In the genomic region with DNA sequence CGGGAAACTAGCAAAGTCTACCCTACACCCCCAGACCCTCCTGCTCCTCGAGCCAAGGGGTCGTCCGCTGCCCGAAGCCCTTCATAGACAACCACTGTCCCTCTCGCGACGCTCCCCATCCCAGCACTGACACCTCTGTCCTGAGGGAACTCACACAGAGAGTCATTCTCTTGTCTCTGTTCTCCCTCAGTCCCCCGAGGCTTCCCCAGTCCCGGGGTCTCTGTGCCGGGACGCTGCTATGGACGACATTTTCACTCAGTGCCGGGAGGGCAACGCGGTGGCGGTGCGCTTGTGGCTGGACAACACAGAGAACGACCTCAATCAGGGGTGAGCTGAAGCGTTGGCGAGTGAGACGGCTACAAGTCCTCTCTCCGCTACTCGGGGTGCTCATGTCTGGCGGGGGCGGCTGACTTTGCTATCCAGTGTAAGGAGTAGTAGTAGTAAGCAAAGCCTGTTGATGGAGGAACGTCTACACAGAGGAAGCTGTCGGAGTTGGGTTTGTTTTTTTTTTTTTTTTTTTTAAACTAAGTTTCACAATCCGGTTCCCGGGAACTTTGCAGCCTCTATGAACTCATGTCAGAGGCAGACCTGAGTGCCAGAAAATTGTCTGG, we compare ENCODE assay signal across 8 mouse cellular contexts. TPM values are rescaled to one million over a fixed set of nuclear protein-coding genes. Genes with fewer than 3 reads are reported as not detected.
DNase-seq lines count a peak whose midpoint lies in the region; ATAC-seq and TF ChIP-seq lines count a peak whose summit lies in the region.

A gene (minus strand): TSS at position 475 of the 611 bp plus-strand sequence.

- ATAC-seq in hindbrain, embryonic 15.5 days (ENCODE audit: low FRiP score, low read depth) = peak; percentile 31; the same call in 1 of the 2 replicates
- peak; percentile 40 for ATAC-seq in megakaryocyte-erythroid progenitor cell, adult 5-6 weeks (replicated peaks; ENCODE audit: low FRiP score, low TSS enrichment, poor library complexity, severe bottlenecking)
- peak; percentile 0; the same call in 1 of the 2 replicates for ATAC-seq in stomach, embryonic 16.5 days (ENCODE audit: insufficient read depth, low FRiP score)

- peaks cover 44% of the 10 kb centered on the region for H3K36me3 ChIP-seq in hindbrain, embryonic 15.5 days
- peaks cover 33% of the 10 kb centered on the region for H3K36me3 ChIP-seq in stomach, embryonic 16.5 days (ENCODE audit: control insufficient read depth, insufficient read depth, low read length)

- DNase-seq in gastrocnemius, adult 18-20 months (ENCODE audit: low spot score) = peak; percentile 39
- no peak for DNase-seq in gastrocnemius, postnatal 25 days
- no peak for DNase-seq in adrenal gland, postnatal 4 days (ENCODE audit: low spot score in 2 of 2)
- peak; percentile 57 for DNase-seq in gastrocnemius, adult 2 months
- no peak for DNase-seq in left cerebral cortex, postnatal 4 days

- intact Hi-C loops in gastrocnemius, adult 2 months (cut with DNase I) = loop anchor here (2.0 to 10.0 kb wide), 3 partner anchors 74 to 182 kb away; a partner anchor contains a TSS
- intact Hi-C loops in left cerebral cortex, postnatal 4 days (cut with DNase I) = loop anchor here (10.0 kb wide), 1 partner anchor 182 kb away; a partner anchor contains a TSS

- peak within 1 kb of the TSS; percentile 82 for H3K9ac ChIP-seq in hindbrain, embryonic 15.5 days
- peak within 1 kb of the TSS; percentile 95 for H3K9ac ChIP-seq in stomach, embryonic 16.5 days (ENCODE audit: low read length)

- peak within 1 kb of the TSS; percentile 99 for H3K27ac ChIP-seq in gastrocnemius, adult 2 months
- peak within 1 kb of the TSS; percentile 80 for H3K27ac ChIP-seq in hindbrain, embryonic 15.5 days (replicated peaks)
- H3K27ac ChIP-seq in stomach, embryonic 16.5 days (ENCODE audit: low read length) = peak within 1 kb of the TSS; percentile 97

- TF ChIP-seq CTCF in gastrocnemius, adult 2 months (IDR thresholded peaks at IDR 0.05) = no peak

- under 1% methylated on average over 30 of the region's 30 CpGs for WGBS in hindbrain, embryonic 15.5 days
- WGBS in stomach, embryonic 16.5 days = under 1% methylated on average over 30 of the region's 30 CpGs

- H3K4me2 ChIP-seq in hindbrain, embryonic 15.5 days = peak within 1 kb of the TSS; percentile 89
- peak within 1 kb of the TSS; percentile 73 for H3K4me2 ChIP-seq in stomach, embryonic 16.5 days (ENCODE audit: low read depth, low read length)

- H3K9me3 ChIP-seq in hindbrain, embryonic 15.5 days = no peaks in the 10 kb centered on the region
- H3K9me3 ChIP-seq in stomach, embryonic 16.5 days (replicated peaks; ENCODE audit: control insufficient read depth, low read length) = no peaks in the 10 kb centered on the region

- H3K27me3 ChIP-seq in hindbrain, embryonic 15.5 days = no peaks in the 10 kb centered on the region
- no peaks in the 10 kb centered on the region for H3K27me3 ChIP-seq in stomach, embryonic 16.5 days (ENCODE audit: control insufficient read depth, insufficient read depth, low read length)

- H3K4me3 ChIP-seq in gastrocnemius, adult 2 months = peak within 1 kb of the TSS; percentile 77
- H3K4me3 ChIP-seq in hindbrain, embryonic 15.5 days = peak within 1 kb of the TSS; percentile 73
- H3K4me3 ChIP-seq in stomach, embryonic 16.5 days (replicated peaks; ENCODE audit: low read length) = peak within 1 kb of the TSS; percentile 93

- peaks cover 35% of the 10 kb centered on the region for H3K4me1 ChIP-seq in hindbrain, embryonic 15.5 days (replicated peaks)
- H3K4me1 ChIP-seq in stomach, embryonic 16.5 days (ENCODE audit: control insufficient read depth, insufficient read depth, low read length) = peaks cover 24% of the 10 kb centered on the region

RNA-seq across cellular contexts. Expression of the gene that starts here (rescaled TPM):
- total RNA-seq in gastrocnemius, adult 18-20 months (2021) = 10 to 100 TPM in 1 of 2 experiments, 1 to 10 TPM in 1; 10.0 to 10.5 TPM
- 1 to 10 TPM; 8.9 to 9.0 TPM for total RNA-seq in gastrocnemius, postnatal 25 days (2021)
- 10 to 100 TPM; 21.0 to 21.2 TPM for total RNA-seq in adrenal gland, postnatal 4 days (2021)
- 10 to 100 TPM; 12.2 to 12.3 TPM for total RNA-seq in gastrocnemius, adult 2 months (2021)
- polyA plus RNA-seq in hindbrain, embryonic 15.5 days (2015; fragmentation: Nextera tagmentation; extraction: Ambion mirVana) = 24.9 and 26.0 TPM in 2 replicates
- total RNA-seq in left cerebral cortex, postnatal 4 days (2021) = 10 to 100 TPM; 11.3 to 13.9 TPM
- total RNA-seq in megakaryocyte-erythroid progenitor cell, adult 5-6 weeks (2014; fragmentation: Nextera tagmentation) = 46.4 and 52.3 TPM in 2 replicates
- 42.7 and 85.2 TPM in 2 replicates for total RNA-seq in megakaryocyte-erythroid progenitor cell, adult 5-6 weeks (2017)
- polyA plus RNA-seq in stomach, embryonic 16.5 days (2015; fragmentation: Nextera tagmentation; extraction: Ambion mirVana) = 33.4 and 35.7 TPM in 2 replicates

Comparison
In these comparisons a context has a peak if more than half of its experiments do, and no peak if none do; other contexts are left out.
1. DNase-seq: peak in gastrocnemius, adult 18-20 months (single experiment) and gastrocnemius, adult 2 months (single experiment); none in gastrocnemius, postnatal 25 days (single experiment), adrenal gland, postnatal 4 days (0 of 2) and left cerebral cortex, postnatal 4 days (single experiment).
2. Peak in every context shown above with its lines, with median percentiles within 50 percentile points of each other: H3K27ac ChIP-seq, H3K4me3 ChIP-seq and ATAC-seq.